Mouse (Mus musculus) lung, embryonic 16.5 days (tissue): Measurements from ENCODE around the gene Timm22. TPM values are rescaled to one million over a fixed set of nuclear protein-coding genes. Genes with fewer than 3 reads are reported as not detected.

Experiments
- ATAC-seq: fragments of 200-750 bp; cut with Nextera tagmentation; 2 replicates; pipeline ENCODE4 v1.8.0; 2017; ENCODE audit warnings: low read depth, mild to moderate bottlenecking, moderate library complexity
- H3K27ac ChIP-seq: fragments of 300-500 bp; sonication (generic); 2 replicates; pipeline ENCODE4 v1.5.1; 2014; ENCODE audit warnings: mild to moderate bottlenecking, control low read depth, low read length
- H3K27me3 ChIP-seq: fragments of 300-500 bp; sonication (generic); 2 replicates; pipeline ENCODE4 v1.6.1; 2014; ENCODE audit warnings: low read depth, low read length, mixed read lengths; ENCODE audit not compliant: control insufficient read depth, insufficient read depth
- H3K36me3 ChIP-seq: fragments of 300-500 bp; sonication (generic); 2 replicates; pipeline ENCODE4 v1.6.1; 2014; ENCODE audit warnings: low read length; ENCODE audit not compliant: control insufficient read depth, insufficient read depth
- H3K4me1 ChIP-seq: fragments of 300-500 bp; sonication (generic); replicated peaks from 2 replicates; pipeline ENCODE4 v1.6.1; 2014; ENCODE audit warnings: low read length, mixed read lengths; ENCODE audit not compliant: control insufficient read depth, insufficient read depth
- H3K4me2 ChIP-seq: fragments of 300-500 bp; sonication (generic); 2 replicates; pipeline ENCODE4 v1.6.1; 2014; ENCODE audit warnings: low read depth, low read length, control low read depth
- H3K4me3 ChIP-seq: fragments of 300-500 bp; sonication (generic); 2 replicates; pipeline ENCODE4 v1.5.1; 2014; ENCODE audit warnings: mild to moderate bottlenecking, low read length, control low read depth
- H3K9ac ChIP-seq: fragments of 300-500 bp; sonication (generic); 2 replicates; pipeline ENCODE4 v1.6.1; 2014; ENCODE audit warnings: low read length, control low read depth
- H3K9me3 ChIP-seq: fragments of 300-500 bp; sonication (generic); 2 replicates; pipeline ENCODE4 v1.6.1; 2016; ENCODE audit warnings: low read length; ENCODE audit not compliant: control insufficient read depth
- WGBS: fragments of 180-500 bp; shearing (Covaris S2); extraction: QIAGEN DNeasy Blood & Tissue Kit; methylation state at CpG from one replicate; pipeline ENCODE4 v1.1.7; 2014; 5-methylcytosine and 5-hydroxymethylcytosine counted together
- polyA plus RNA-seq: library from polyadenylated mRNA; unstranded; fragments of >200 nt; fragmentation: Nextera tagmentation; extraction: Ambion mirVana; gene quantifications from 2 replicates; pipeline ENCODE4 v1.2.1, GENCODE M21; 2015

The Timm22 gene
- polyA plus RNA-seq, 1 experiment from 2014 or later = 97.3 TPM

- Histone ChIP-seq H3K27me3 (no peaks in the 10 kb centered on the region), H3K9ac (no peak overlapping the region; the same call in none of the 2 replicates), H3K4me1 (peaks cover 6% of the 10 kb centered on the region; the same call in 1 of the 2 replicates), H3K36me3 (no peaks in the 10 kb centered on the region), H3K27ac (peak overlapping the region; percentile 71), H3K4me3 (peak overlapping the region; percentile 82), H3K4me2 (peak overlapping the region; percentile 96), H3K9me3 (no peaks in the 10 kb centered on the region)
- WGBS = 4% methylated on average over 11 of the region's 11 CpGs
- ATAC-seq = peak; percentile 38; the same call in 1 of the 2 replicates
These were observed 7.0 kb upstream of the Timm22 start for GRCm38 (mm10) chr11:76399587-76400330.

GRCm38 (mm10) chr11:76401398-76401797, 5.4 kb upstream of the Timm22 start:
- H3K9ac ChIP-seq = no peak overlapping the region
- no peak overlapping the region for H3K4me3 ChIP-seq
- no peaks in the 10 kb centered on the region for H3K36me3 ChIP-seq
- peaks cover 6% of the 10 kb centered on the region; the same call in 1 of the 2 replicates for H3K4me1 ChIP-seq
- no peak for ATAC-seq
- WGBS = 62% methylated on average over 10 of the region's 10 CpGs
- H3K27ac ChIP-seq = no peak overlapping the region
- H3K4me2 ChIP-seq = no peak overlapping the region
- H3K9me3 ChIP-seq = no peaks in the 10 kb centered on the region
- no peaks in the 10 kb centered on the region for H3K27me3 ChIP-seq

- Histone ChIP-seq H3K4me2 (no peak overlapping the region), H3K27me3 (no peaks in the 10 kb centered on the region), H3K36me3 (no peaks in the 10 kb centered on the region; the same call in 1 of the 2 replicates), H3K9ac (no peak overlapping the region), H3K9me3 (no peaks in the 10 kb centered on the region), H3K4me3 (no peak overlapping the region), H3K4me1 (peaks cover 4% of the 10 kb centered on the region), H3K27ac (no peak overlapping the region)
- 51% methylated on average over 4 of the region's 4 CpGs for WGBS
- ATAC-seq = no peak
These were observed 1.6 kb upstream of the Timm22 start for GRCm38 (mm10) chr11:76405113-76405512.

GRCm38 (mm10) chr11:76405626-76406264, 1.0 kb upstream of the Timm22 start:
- H3K27ac ChIP-seq = no peak overlapping the region

GRCm38 (mm10) chr11:76410826-76411225, 4.1 kb downstream of the Timm22 start:
- H3K27me3 ChIP-seq = no peaks in the 10 kb centered on the region
- H3K4me2 ChIP-seq = no peak overlapping the region
- H3K27ac ChIP-seq = no peak overlapping the region
- H3K9ac ChIP-seq = no peak overlapping the region
- no peaks in the 10 kb centered on the region for H3K9me3 ChIP-seq
- no peak overlapping the region for H3K4me3 ChIP-seq
- H3K36me3 ChIP-seq = peaks cover 21% of the 10 kb centered on the region
- ATAC-seq = no peak
- peaks cover 4% of the 10 kb centered on the region for H3K4me1 ChIP-seq
- 61% methylated on average over 12 of the region's 12 CpGs for WGBS

More at GRCm38 (mm10) chr11:76405626-76406264, 1.0 kb upstream of the Timm22 start:
- Histone ChIP-seq H3K36me3 (no peaks in the 10 kb centered on the region; the same call in 1 of the 2 replicates), H3K4me2 (no peak overlapping the region), H3K9me3 (no peaks in the 10 kb centered on the region), H3K4me1 (peaks cover 4% of the 10 kb centered on the region), H3K27me3 (no peaks in the 10 kb centered on the region), H3K4me3 (no peak overlapping the region), H3K9ac (no peak overlapping the region)
- 73% methylated on average over 5 of the region's 5 CpGs for WGBS
- ATAC-seq = no peak

GRCm38 (mm10) chr11:76413202-76413601, 6.5 kb downstream of the Timm22 start:
- no peak overlapping the region for H3K4me3 ChIP-seq
- no peaks in the 10 kb centered on the region for H3K9me3 ChIP-seq
- H3K4me2 ChIP-seq = no peak overlapping the region
- H3K27ac ChIP-seq = no peak overlapping the region
- no peaks in the 10 kb centered on the region; the same call in 1 of the 2 replicates for H3K4me1 ChIP-seq
- no peak overlapping the region for H3K9ac ChIP-seq
- H3K27me3 ChIP-seq = no peaks in the 10 kb centered on the region
- ATAC-seq = peak; percentile 70
- WGBS = 68% methylated on average over 4 of the region's 4 CpGs
- peaks cover 33% of the 10 kb centered on the region for H3K36me3 ChIP-seq

- no peaks in the 10 kb centered on the region for H3K27me3 ChIP-seq
- 84% methylated on average over 4 of the region's 4 CpGs for WGBS
- no peak overlapping the region for H3K27ac ChIP-seq
- no peak overlapping the region for H3K9ac ChIP-seq
- no peak overlapping the region for H3K4me2 ChIP-seq
- H3K36me3 ChIP-seq = peaks cover 36% of the 10 kb centered on the region
- no peaks in the 10 kb centered on the region for H3K4me1 ChIP-seq
- no peaks in the 10 kb centered on the region for H3K9me3 ChIP-seq
- H3K4me3 ChIP-seq = no peak overlapping the region
- no peak for ATAC-seq
These were observed 8.2 kb downstream of the Timm22 start for GRCm38 (mm10) chr11:76415001-76415400.

GRCm38 (mm10) chr11:76415985-76416384, 9.2 kb downstream of the Timm22 start:
- Histone ChIP-seq H3K36me3 (peaks cover 36% of the 10 kb centered on the region), H3K4me3 (no peak overlapping the region)

GRCm38 (mm10) chr11:76418423-76418822, 11.7 kb downstream of the Timm22 start:
- no peak overlapping the region for H3K27ac ChIP-seq
- H3K9ac ChIP-seq = no peak overlapping the region
- H3K36me3 ChIP-seq = peaks cover 34% of the 10 kb centered on the region
- H3K27me3 ChIP-seq = no peaks in the 10 kb centered on the region
- H3K4me1 ChIP-seq = no peaks in the 10 kb centered on the region
- 79% methylated on average over 8 of the region's 8 CpGs for WGBS
- H3K9me3 ChIP-seq = no peaks in the 10 kb centered on the region
- no peak overlapping the region for H3K4me2 ChIP-seq
- no peak for ATAC-seq
- H3K4me3 ChIP-seq = no peak overlapping the region

More at GRCm38 (mm10) chr11:76415985-76416384, 9.2 kb downstream of the Timm22 start:
- Histone ChIP-seq H3K9ac (no peak overlapping the region), H3K27ac (no peak overlapping the region; the same call in 1 of the 2 replicates), H3K27me3 (no peaks in the 10 kb centered on the region), H3K9me3 (no peaks in the 10 kb centered on the region), H3K4me1 (no peaks in the 10 kb centered on the region), H3K4me2 (no peak overlapping the region)
- ATAC-seq = no peak
- WGBS = 31% methylated on average over 2 of the region's 2 CpGs
